Mouse (Mus musculus) liver, embryonic 15.5 days (tissue): ENCODE results near the gene Plekhh3. TPM values are rescaled to one million over a fixed set of nuclear protein-coding genes. Genes with fewer than 3 reads are reported as not detected.
A peak's percentile ranks its signal among the peaks of the same experiment; 100 is the strongest.
"Not testable (repeated sequence)": the region's sequence is repeated elsewhere in the genome, so short reads cannot be mapped to it uniquely, and the experiment has no call there.

ENCODE experiments used
- ATAC-seq: fragments of 200-750 bp; cut with Nextera tagmentation; 2 replicates; pipeline ENCODE4 v1.8.0; 2017; ENCODE audit warnings: moderate number of reproducible peaks, mild to moderate bottlenecking, moderate library complexity; ENCODE audit not compliant: insufficient read depth
- H3K27ac ChIP-seq: fragments of 300-500 bp; sonication (generic); replicated peaks from 2 replicates; pipeline ENCODE4 v1.5.1; 2015; ENCODE audit warnings: mild to moderate bottlenecking, inconsistent platforms
- H3K27me3 ChIP-seq: fragments of 300-500 bp; sonication (generic); 2 replicates; pipeline ENCODE4 v1.6.1; 2015; ENCODE audit warnings: mild to moderate bottlenecking, inconsistent platforms
- H3K36me3 ChIP-seq: fragments of 300-500 bp; sonication (generic); replicated peaks from 2 replicates; pipeline ENCODE4 v1.6.1; 2015; ENCODE audit warnings: moderate library complexity, mild to moderate bottlenecking, inconsistent platforms
- H3K4me1 ChIP-seq: fragments of 300-500 bp; sonication (generic); replicated peaks from 2 replicates; pipeline ENCODE4 v1.6.1; 2015; ENCODE audit warnings: inconsistent platforms
- H3K4me2 ChIP-seq: fragments of 300-500 bp; sonication (generic); 2 replicates; pipeline ENCODE4 v1.6.1; 2015; ENCODE audit warnings: moderate library complexity, mild to moderate bottlenecking, inconsistent platforms
- H3K4me3 ChIP-seq: fragments of 300-500 bp; sonication (generic); replicated peaks from 2 replicates; pipeline ENCODE4 v1.5.1; 2015; ENCODE audit warnings: mild to moderate bottlenecking, inconsistent platforms
- H3K9ac ChIP-seq: fragments of 300-500 bp; sonication (generic); 2 replicates; pipeline ENCODE4 v1.6.1; 2015; ENCODE audit warnings: moderate library complexity, mild to moderate bottlenecking, inconsistent platforms
- H3K9me3 ChIP-seq: fragments of 300-500 bp; sonication (generic); replicated peaks from 2 replicates; pipeline ENCODE4 v1.6.1; 2016; ENCODE audit warnings: inconsistent platforms
- WGBS: fragments of 180-500 bp; shearing (Covaris S2); methylation state at CpG from one replicate; pipeline ENCODE4 v1.1.7; 2015; ENCODE audit warnings: mixed read lengths; ENCODE audit not compliant: insufficient replicate concordance; 5-methylcytosine and 5-hydroxymethylcytosine counted together
- polyA plus RNA-seq: library from polyadenylated mRNA; unstranded; fragments of >200 nt; fragmentation: Nextera tagmentation; extraction: Ambion mirVana; gene quantifications from 2 replicates; pipeline ENCODE4 v1.2.1, GENCODE M21; 2015

The Plekhh3 gene
- polyA plus RNA-seq, 1 experiment from 2014 or later, result 1.5 TPM

DNA sequence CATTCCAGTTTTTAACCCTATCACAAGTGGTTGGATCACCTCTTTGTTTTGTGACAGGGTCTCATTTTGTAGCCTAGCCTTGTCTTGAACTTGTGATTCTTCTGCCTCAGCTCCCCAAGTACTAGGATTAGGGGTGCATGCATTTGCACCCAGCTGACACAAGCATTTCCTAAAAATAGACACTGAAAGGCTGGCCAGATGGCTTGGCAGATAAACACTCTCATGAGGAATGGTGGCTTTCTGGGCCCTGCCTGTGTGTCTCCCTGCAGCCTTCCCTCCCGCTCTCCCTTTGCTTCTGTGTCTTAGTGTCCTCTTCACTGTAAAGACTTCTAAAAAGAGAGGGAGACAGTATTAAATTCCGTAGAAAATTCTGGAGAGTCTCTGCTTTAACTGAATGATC, 40.0 kb downstream of the Plekhh3 start:
- Histone ChIP-seq H3K9me3 (no peaks in the 10 kb centered on the region), H3K4me2 (no peak overlapping the region), H3K36me3 (peaks cover 8% of the 10 kb centered on the region), H3K9ac (no peak overlapping the region), H3K27ac (no peak overlapping the region), H3K27me3 (peaks cover 6% of the 10 kb centered on the region), H3K4me1 (peaks cover 10% of the 10 kb centered on the region), H3K4me3 (no peak overlapping the region)
- ATAC-seq, result no peak
- 56% methylated on average over 2 of the region's 2 CpGs for whole genome bisulfite sequencing

DNA sequence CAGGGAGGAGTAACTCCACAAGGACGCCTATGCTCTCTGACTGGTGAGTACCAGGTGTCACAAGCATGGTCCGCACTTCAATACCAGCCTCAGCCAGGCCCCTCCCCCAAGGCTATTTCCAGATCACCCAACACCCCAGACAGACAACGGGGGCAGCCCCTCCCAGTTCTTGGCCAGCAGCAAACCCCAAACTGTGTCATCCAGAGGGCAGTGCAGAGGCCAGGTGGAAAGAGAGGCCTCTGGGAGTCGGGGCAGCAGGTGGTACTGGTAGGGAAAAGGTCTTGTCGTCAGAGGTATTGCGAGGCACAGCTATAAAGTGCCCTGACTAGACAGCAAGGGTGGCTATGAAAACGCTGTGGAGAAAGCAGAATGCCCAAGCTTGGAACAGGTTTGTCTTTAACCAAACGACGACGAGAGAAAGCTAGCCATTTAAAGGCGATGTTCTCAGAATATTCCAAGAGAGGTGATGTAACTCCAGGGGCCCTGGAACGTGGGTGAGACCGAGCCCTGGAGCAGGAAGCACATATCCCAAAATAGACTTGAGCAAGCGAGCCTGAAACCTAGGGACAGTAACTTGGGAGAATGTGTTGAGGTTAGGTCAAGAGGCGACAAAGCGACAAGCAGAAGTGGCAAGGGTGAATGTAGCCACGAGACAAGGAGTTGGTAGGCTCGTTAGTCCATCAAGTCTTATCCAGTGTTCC, 40.9 kb downstream of the Plekhh3 start:
- Histone ChIP-seq H3K9me3 (no peaks in the 10 kb centered on the region), H3K4me3 (no peak overlapping the region), H3K9ac (no peak overlapping the region), H3K27ac (no peak overlapping the region), H3K4me2 (no peak overlapping the region), H3K36me3 (peaks cover 18% of the 10 kb centered on the region), H3K27me3 (no peaks in the 10 kb centered on the region; the same call in 1 of the 2 replicates), H3K4me1 (peaks cover 10% of the 10 kb centered on the region)
- ATAC-seq, result no peak
- whole genome bisulfite sequencing, result 36% methylated on average over 18 of the region's 18 CpGs

DNA sequence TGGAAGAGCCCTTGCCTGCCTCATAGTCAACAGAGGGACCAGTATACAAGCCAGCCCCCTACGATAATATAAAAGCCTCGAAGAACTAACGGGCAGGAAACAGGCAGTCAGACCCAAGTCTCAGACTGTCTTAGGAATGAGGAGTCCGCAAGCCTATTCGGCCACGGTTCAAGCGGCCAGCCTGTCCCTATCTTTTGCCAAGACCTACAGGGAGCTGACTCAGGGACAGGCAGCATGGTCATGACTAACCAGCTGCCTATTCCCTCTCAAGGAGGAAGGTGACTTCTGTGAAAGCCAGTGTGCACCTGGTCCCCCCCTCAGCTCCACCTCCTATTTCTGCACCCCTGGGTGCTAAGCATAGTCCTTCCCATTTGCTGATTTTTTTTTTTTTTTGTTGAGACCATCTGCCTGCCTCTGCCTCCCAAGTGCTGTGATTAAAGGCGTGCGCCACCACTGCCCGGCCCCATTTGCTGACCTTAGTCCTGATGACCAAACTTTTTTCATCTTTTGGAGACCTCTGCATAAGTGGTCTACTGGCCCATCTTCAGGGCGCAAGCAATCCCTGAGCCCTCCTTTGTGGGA, 42.1 kb downstream of the Plekhh3 start:
- H3K4me1 ChIP-seq, result peaks cover 10% of the 10 kb centered on the region
- H3K9ac ChIP-seq, result no peak overlapping the region
- H3K9me3 ChIP-seq, result no peaks in the 10 kb centered on the region
- no peak overlapping the region for H3K4me2 ChIP-seq
- H3K4me3 ChIP-seq, result no peak overlapping the region
- no peak overlapping the region for H3K27ac ChIP-seq
- H3K36me3 ChIP-seq, result peaks cover 26% of the 10 kb centered on the region
- WGBS, result 76% methylated on average over 11 of the region's 11 CpGs
- no peaks in the 10 kb centered on the region; the same call in 1 of the 2 replicates for H3K27me3 ChIP-seq
- no peak for ATAC-seq

DNA sequence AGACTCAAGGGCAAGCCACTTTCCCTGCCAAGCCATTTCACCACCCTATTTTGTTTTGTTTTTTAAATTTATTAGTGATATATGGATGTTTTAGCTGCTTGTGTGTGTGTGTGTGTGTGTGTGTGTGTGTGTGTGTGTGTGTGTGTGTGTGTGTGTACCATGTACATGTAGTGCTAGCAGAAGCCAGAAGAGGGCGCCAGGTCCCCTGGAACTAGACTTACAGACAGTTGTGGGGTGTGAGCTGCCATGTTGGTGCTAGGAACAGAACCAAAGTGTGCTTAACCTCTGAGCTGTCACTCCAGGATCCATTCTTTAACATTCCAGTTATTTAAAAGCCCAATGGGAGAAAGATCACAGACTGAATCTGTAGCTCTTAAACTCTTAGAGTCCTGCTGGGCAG, 44.1 kb downstream of the Plekhh3 start:
- Histone ChIP-seq H3K27ac (no peak overlapping the region), H3K4me3 (no peak overlapping the region), H3K4me2 (no peak overlapping the region), H3K9ac (no peak overlapping the region), H3K36me3 (peaks cover 45% of the 10 kb centered on the region), H3K27me3 (no peaks in the 10 kb centered on the region), H3K9me3 (no peaks in the 10 kb centered on the region), H3K4me1 (peaks cover 10% of the 10 kb centered on the region)
- no peak for ATAC-seq
- WGBS, result 75% methylated on average over 1 of the region's 1 CpGs

GRCm38 (mm10) chr11:101125008-101125407, 46.1 kb downstream of the Plekhh3 start:
- H3K36me3 ChIP-seq, result peaks cover 45% of the 10 kb centered on the region
- ATAC-seq, H3K9me3 ChIP-seq, H3K4me2 ChIP-seq, H3K27me3 ChIP-seq, H3K9ac ChIP-seq, H3K27ac ChIP-seq, H3K4me3 ChIP-seq: not testable (repeated sequence)
- 92% methylated on average over 9 of the region's 9 CpGs for WGBS
- peaks cover 15% of the 10 kb centered on the region for H3K4me1 ChIP-seq

DNA sequence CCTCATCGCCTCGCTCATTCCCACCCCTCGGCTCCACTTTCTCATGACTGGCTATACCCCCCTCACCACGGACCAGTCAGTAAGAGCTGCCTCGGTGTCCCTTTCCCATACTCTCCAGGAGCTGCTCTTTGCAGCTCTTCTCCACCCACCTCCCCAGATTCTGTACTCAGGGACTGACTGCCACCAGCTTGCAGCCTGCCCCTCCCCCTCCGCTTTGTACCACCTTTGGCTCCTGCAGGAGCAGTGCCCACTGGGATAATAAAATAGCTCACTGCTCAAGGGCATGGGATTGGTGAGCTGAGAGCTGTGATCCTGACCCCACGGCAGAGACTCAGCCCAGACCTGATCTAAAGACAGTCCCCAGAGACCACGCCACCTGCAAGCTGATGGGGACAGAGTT, 46.7 kb downstream of the Plekhh3 start:
- not testable (repeated sequence) for H3K9ac ChIP-seq, H3K27ac ChIP-seq, H3K4me3 ChIP-seq, H3K9me3 ChIP-seq, H3K27me3 ChIP-seq, ATAC-seq, H3K4me2 ChIP-seq
- peaks cover 45% of the 10 kb centered on the region for H3K36me3 ChIP-seq
- H3K4me1 ChIP-seq, result peaks cover 16% of the 10 kb centered on the region
- 85% methylated on average over 8 of the region's 8 CpGs for WGBS

DNA sequence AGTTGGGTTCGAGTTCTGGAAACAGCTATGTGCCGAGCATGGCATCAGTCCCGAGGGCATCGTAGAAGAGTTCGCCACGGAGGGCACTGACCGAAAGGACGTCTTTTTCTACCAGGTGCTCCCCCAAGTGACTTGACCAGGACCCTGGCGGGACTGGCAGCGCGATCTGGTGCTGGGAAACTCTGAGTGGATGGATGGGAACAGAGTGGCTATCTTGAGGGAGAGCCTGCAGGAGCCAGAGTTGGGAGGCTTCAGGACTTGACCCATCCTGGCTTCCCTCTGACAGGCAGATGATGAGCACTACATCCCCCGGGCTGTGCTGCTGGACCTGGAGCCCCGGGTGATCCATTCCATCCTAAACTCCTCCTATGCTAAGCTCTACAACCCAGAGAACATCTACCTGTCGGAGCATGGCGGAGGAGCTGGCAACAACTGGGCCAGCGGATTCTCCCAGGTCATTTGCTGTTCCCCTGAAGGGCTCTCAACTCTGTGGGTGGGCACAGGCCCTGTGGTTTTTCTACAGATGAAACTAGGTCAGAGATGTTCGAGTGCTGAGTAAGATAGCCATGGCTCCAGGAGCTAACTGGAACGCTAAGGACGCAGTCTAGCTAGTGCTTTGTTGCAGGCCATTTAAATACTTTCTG, 50.5 kb downstream of the Plekhh3 start:
- Histone ChIP-seq H3K27me3 (no peaks in the 10 kb centered on the region), H3K4me2 (peak overlapping the region; percentile 99), H3K9ac (peak overlapping the region; percentile 85), H3K4me3 (peak overlapping the region; percentile 93), H3K27ac (peak overlapping the region; percentile 97), H3K9me3 (no peaks in the 10 kb centered on the region), H3K4me1 (peaks cover 42% of the 10 kb centered on the region), H3K36me3 (peaks cover 49% of the 10 kb centered on the region)
- WGBS, result 21% methylated on average over 19 of the region's 19 CpGs
- no peak for ATAC-seq

- Histone ChIP-seq H3K4me3 (peak within 1 kb of the TSS; percentile 93), H3K36me3 (peaks cover 45% of the 10 kb centered on the region), H3K27ac (peak within 1 kb of the TSS; percentile 97), H3K4me2 (peak within 1 kb of the TSS; percentile 99), H3K9ac (peak within 1 kb of the TSS; percentile 96), H3K9me3 (no peaks in the 10 kb centered on the region), H3K27me3 (no peaks in the 10 kb centered on the region), H3K4me1 (peaks cover 49% of the 10 kb centered on the region)
- under 1% methylated on average over 61 of the region's 61 CpGs for WGBS
- peak; percentile 93 for ATAC-seq
These were observed 51.2 kb downstream of the Plekhh3 start, which contains the start of the genes Retreg3 and Tubg1 for GRCm38 (mm10) chr11:101119761-101120544. Gene Retreg3 (minus strand): TSS chr11:101119893. Gene Tubg1 (plus strand): TSS chr11:101119938.

- peaks cover 39% of the 10 kb centered on the region for H3K36me3 ChIP-seq
- H3K27ac ChIP-seq, result peak overlapping the region; percentile 97
- peak overlapping the region; percentile 96 for H3K9ac ChIP-seq
- H3K9me3 ChIP-seq, result no peaks in the 10 kb centered on the region
- peak overlapping the region; percentile 93 for H3K4me3 ChIP-seq
- under 1% methylated on average over 39 of the region's 39 CpGs for WGBS
- no peaks in the 10 kb centered on the region for H3K27me3 ChIP-seq
- ATAC-seq, result peak; percentile 77
- H3K4me1 ChIP-seq, result peaks cover 49% of the 10 kb centered on the region
- peak overlapping the region; percentile 80 for H3K4me2 ChIP-seq
These were observed 51.9 kb downstream of the Plekhh3 start for GRCm38 (mm10) chr11:101119131-101119760.

GRCm38 (mm10) chr11:101118105-101118504, 53.0 kb downstream of the Plekhh3 start:
- H3K9ac ChIP-seq, result peak overlapping the region; percentile 96
- peak overlapping the region; percentile 97 for H3K27ac ChIP-seq
- peaks cover 49% of the 10 kb centered on the region for H3K4me1 ChIP-seq
- no peaks in the 10 kb centered on the region for H3K9me3 ChIP-seq
- peak overlapping the region; percentile 93 for H3K4me3 ChIP-seq
- H3K4me2 ChIP-seq, result peak overlapping the region; percentile 80
- WGBS, result 15% methylated on average over 4 of the region's 4 CpGs
- no peak for ATAC-seq
- H3K27me3 ChIP-seq, result no peaks in the 10 kb centered on the region
- peaks cover 33% of the 10 kb centered on the region for H3K36me3 ChIP-seq
